Mouse (Mus musculus) forebrain, embryonic 12.5 days (tissue): ENCODE measurements around the gene 4930519P11Rik. TPM values are rescaled to one million over a fixed set of nuclear protein-coding genes. Genes with fewer than 3 reads are reported as not detected.

ENCODE experiments used
- ATAC-seq: fragments of 200-750 bp; cut with Nextera tagmentation; 2 replicates; pipeline ENCODE4 v1.8.0; 2017; ENCODE audit warnings: moderate TSS enrichment; ENCODE audit not compliant: low FRiP score
- H3K27ac ChIP-seq: fragments of 300-500 bp; sonication (generic); 2 replicates; pipeline ENCODE4 v1.5.1; 2016; ENCODE audit warnings: mild to moderate bottlenecking
- H3K27me3 ChIP-seq: fragments of 300-500 bp; sonication (generic); 2 replicates; pipeline ENCODE4 v1.6.1; 2016; ENCODE audit warnings: mild to moderate bottlenecking
- H3K36me3 ChIP-seq: fragments of 300-500 bp; sonication (generic); replicated peaks from 2 replicates; pipeline ENCODE4 v1.6.1; 2016; ENCODE audit warnings: mild to moderate bottlenecking
- H3K4me1 ChIP-seq: fragments of 300-500 bp; sonication (generic); 2 replicates; pipeline ENCODE4 v1.6.1; 2016
- H3K4me2 ChIP-seq: fragments of 300-500 bp; sonication (generic); 2 replicates; pipeline ENCODE4 v1.6.1; 2016; ENCODE audit warnings: mild to moderate bottlenecking, moderate library complexity
- H3K4me3 ChIP-seq: fragments of 300-500 bp; sonication (generic); replicated peaks from 2 replicates; pipeline ENCODE4 v1.5.1; 2016; ENCODE audit warnings: mild to moderate bottlenecking
- H3K9ac ChIP-seq: fragments of 300-500 bp; sonication (generic); 2 replicates; pipeline ENCODE4 v1.6.1; 2016; ENCODE audit warnings: mild to moderate bottlenecking
- H3K9me3 ChIP-seq: fragments of 300-500 bp; sonication (generic); 2 replicates; pipeline ENCODE4 v1.6.1; 2016
- WGBS: fragments of 180-500 bp; shearing (Covaris S2); methylation state at CpG from one replicate; pipeline ENCODE4 v1.1.7; 2016; 5-methylcytosine and 5-hydroxymethylcytosine counted together
- polyA plus RNA-seq: library from polyadenylated mRNA; unstranded; fragments of >200 nt; fragmentation: Nextera tagmentation; extraction: Ambion mirVana; gene quantifications from 2 replicates; pipeline ENCODE4 v1.2.1, GENCODE M21; 2016

4930519P11Rik gene
- polyA plus RNA-seq, 1 experiment from 2014 or later = not detected

DNA sequence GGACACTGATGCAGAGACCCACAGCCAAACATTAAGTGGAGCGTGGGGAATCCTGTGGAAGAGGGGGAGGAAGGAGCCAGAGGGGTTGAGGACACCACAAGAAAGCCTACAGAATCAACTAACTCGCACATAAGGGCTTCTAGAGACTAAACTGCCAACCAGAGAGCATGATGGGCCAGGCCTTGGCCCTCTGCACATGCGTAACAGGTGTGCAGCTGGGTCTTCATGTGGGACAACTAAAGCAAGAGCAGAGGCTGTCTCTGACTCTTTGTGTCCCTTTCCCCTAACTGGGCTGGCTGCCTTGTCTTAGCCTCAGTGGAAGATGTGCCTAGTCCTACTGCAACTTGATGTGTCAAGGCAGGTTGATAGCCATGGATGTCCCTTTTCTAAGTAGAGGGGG lies 3.8 kb upstream of the 4930519P11Rik start:
- no peak overlapping the region for H3K27ac ChIP-seq
- H3K4me1 ChIP-seq = peaks cover 21% of the 10 kb centered on the region
- WGBS = 91% methylated on average over 3 of the region's 3 CpGs
- no peaks in the 10 kb centered on the region for H3K27me3 ChIP-seq
- no peak overlapping the region for H3K9ac ChIP-seq
- ATAC-seq = no peak
- H3K4me2 ChIP-seq = no peak overlapping the region
- no peaks in the 10 kb centered on the region for H3K36me3 ChIP-seq
- H3K4me3 ChIP-seq = no peak overlapping the region
- H3K9me3 ChIP-seq = no peaks in the 10 kb centered on the region

DNA sequence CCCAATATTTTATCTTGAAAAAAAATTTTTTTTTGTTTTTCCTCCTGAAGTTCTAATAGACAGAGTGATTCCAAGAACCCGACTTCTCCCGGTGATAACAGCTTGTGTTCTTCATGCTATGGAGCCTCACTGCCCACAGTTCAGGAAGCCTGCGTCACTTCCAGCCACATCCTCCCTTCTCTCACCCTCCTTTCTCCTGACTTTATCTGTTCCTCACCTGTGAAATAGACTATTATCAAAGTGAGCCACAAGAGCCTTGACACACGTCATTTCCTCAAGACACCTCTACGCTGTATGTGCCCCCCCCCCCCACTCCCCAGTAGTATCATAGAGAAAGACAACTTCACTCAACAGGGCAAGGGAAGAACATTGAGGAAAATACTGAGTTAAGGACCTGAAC lies 2.4 kb upstream of the 4930519P11Rik start:
- H3K9ac ChIP-seq = no peak overlapping the region
- H3K36me3 ChIP-seq = no peaks in the 10 kb centered on the region
- no peak overlapping the region for H3K4me3 ChIP-seq
- ATAC-seq = no peak
- no peak overlapping the region for H3K4me2 ChIP-seq
- no peaks in the 10 kb centered on the region for H3K9me3 ChIP-seq
- no peaks in the 10 kb centered on the region for H3K27me3 ChIP-seq
- H3K4me1 ChIP-seq = peaks cover 21% of the 10 kb centered on the region
- H3K27ac ChIP-seq = no peak overlapping the region
- WGBS = 94% methylated on average over 5 of the region's 5 CpGs

DNA sequence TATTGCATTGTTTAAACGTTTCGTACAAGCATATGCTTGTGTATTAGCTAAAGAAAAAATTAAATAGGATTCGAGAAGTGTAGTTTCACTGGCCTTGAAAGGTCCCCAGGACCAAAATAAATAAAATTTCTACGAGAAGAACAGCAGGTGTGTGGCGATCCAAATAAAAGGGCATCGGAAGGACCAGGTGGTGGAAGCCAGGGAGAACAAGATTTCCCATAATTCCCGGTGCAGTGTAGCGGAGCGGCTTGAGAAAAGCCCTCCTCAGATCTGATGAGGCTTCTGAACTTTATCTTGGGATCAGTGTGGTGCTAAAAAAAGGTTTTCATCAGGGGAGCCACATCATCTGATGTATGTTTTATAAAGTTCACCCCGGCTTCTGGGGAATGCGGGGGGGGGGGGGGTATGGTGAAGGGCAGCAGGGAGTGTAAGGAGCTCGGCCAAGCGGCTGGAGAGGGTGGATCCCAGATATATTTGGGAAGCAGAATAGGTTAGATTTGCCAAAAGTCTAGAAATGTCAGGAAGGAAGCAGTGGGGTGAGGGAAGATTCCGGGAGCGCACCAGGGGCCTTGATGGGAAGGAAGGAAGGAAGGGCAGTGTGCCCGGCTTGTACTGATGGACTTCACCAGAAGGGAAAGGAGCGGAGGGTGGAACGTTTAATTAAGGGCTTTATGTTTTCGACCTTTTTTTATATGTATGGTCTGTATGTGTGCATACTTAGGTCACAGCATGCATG lies 1.8 kb upstream of the 4930519P11Rik start:
- no peak for ATAC-seq
- H3K27ac ChIP-seq = 0 out of 2 replicates have a peak overlapping the region, but pooled peaks have one; percentile 98
- H3K36me3 ChIP-seq = no peaks in the 10 kb centered on the region
- H3K4me3 ChIP-seq = no peak overlapping the region
- peaks cover 21% of the 10 kb centered on the region for H3K4me1 ChIP-seq
- H3K9me3 ChIP-seq = no peaks in the 10 kb centered on the region
- H3K9ac ChIP-seq = no peak overlapping the region
- no peaks in the 10 kb centered on the region for H3K27me3 ChIP-seq
- WGBS = 74% methylated on average over 19 of the region's 19 CpGs
- H3K4me2 ChIP-seq = peak overlapping the region; percentile 15; the same call in 1 of the 2 replicates

DNA sequence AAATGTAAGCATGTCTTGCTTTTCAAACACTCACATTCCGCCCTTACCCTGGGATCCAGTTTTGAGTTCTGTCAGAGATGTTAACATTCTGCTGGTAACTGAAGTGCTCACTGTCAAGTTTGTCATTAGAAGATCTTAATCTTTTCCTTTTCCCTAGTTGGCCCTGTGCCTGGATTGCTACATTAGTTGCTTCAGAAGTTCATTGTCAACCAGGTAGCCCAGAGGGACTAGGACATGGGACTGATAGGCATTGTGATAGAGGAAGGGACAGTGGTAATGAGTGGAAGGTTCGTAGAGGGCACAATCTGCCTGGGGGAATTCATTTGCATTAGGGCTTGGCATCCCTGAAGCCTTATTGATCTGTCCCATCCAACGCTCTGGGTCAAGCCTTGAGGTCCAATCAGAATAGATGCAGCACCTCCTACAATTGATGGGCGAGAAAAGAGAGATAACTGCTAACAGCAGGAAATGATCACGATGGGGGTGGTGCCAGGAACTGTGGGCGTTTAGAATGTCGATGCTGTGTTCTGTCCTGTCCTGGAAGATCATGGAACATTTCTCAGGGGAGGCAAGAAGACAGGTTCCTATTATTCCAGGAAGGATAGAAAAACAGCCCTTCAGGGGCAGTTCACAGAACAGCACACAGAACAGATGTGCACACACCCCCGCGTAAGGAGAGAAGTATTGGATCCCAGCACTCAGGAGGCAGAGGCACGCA lies 4.0 kb downstream of the 4930519P11Rik start:
- H3K4me1 ChIP-seq = peaks cover 14% of the 10 kb centered on the region
- ATAC-seq = no peak
- 78% methylated on average over 10 of the region's 10 CpGs for WGBS
- H3K4me3 ChIP-seq = no peak overlapping the region
- H3K9ac ChIP-seq = no peak overlapping the region
- no peaks in the 10 kb centered on the region for H3K36me3 ChIP-seq
- H3K27ac ChIP-seq = no peak overlapping the region
- H3K9me3 ChIP-seq = no peaks in the 10 kb centered on the region
- H3K4me2 ChIP-seq = no peak overlapping the region
- H3K27me3 ChIP-seq = peaks cover 24% of the 10 kb centered on the region

DNA sequence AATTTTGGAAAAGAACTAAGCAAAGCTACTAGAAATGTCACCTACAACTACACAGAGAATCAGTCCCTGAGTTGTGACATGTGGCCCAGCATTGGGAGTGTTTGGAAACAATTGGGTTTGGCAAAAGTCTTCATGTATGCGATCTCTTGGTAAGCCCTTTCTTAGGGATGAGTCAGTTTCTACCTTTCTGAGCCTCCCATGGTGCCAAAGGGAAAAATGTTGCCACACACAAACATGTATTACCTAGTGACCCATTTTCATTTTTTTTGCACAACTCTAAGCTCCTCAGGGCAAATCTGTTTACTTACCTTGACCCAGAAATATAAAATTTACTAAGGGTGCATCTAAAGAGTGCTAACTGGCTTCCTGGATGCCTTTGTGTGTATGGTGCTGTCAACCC lies 6.3 kb downstream of the 4930519P11Rik start:
- Histone ChIP-seq H3K9me3 (no peaks in the 10 kb centered on the region), H3K27ac (no peak overlapping the region), H3K9ac (no peak overlapping the region), H3K27me3 (peaks cover 24% of the 10 kb centered on the region), H3K4me1 (peaks cover 13% of the 10 kb centered on the region), H3K36me3 (no peaks in the 10 kb centered on the region), H3K4me2 (no peak overlapping the region), H3K4me3 (no peak overlapping the region)
- WGBS = 88% methylated on average over 1 of the region's 1 CpGs
- no peak for ATAC-seq

DNA sequence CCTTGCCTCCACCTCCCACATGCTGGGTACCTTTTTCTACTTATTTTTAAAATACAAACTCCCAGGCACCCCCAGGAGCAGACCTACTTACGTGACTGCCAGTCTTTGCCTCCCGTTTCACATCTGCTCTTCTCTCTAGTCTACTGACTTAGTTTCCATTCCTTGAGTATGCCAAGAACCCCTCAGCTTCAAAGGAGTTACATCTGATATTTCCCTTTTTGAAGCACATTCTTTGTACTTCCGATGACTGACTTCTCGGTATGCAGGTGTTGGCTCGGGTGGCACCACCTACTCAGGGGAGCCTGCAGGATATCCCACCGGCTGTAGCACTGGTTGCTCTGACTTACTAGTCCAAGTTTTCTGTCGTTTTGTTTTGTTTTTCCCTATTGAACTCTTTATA lies 9.1 kb downstream of the 4930519P11Rik start:
- Histone ChIP-seq H3K36me3 (no peaks in the 10 kb centered on the region), H3K4me1 (peaks cover 13% of the 10 kb centered on the region), H3K27ac (no peak overlapping the region), H3K9ac (no peak overlapping the region), H3K27me3 (peaks cover 21% of the 10 kb centered on the region), H3K9me3 (no peaks in the 10 kb centered on the region), H3K4me3 (peak overlapping the region; percentile 56), H3K4me2 (peak overlapping the region; percentile 68)
- no peak for ATAC-seq
- WGBS = 44% methylated on average over 7 of the region's 7 CpGs

DNA sequence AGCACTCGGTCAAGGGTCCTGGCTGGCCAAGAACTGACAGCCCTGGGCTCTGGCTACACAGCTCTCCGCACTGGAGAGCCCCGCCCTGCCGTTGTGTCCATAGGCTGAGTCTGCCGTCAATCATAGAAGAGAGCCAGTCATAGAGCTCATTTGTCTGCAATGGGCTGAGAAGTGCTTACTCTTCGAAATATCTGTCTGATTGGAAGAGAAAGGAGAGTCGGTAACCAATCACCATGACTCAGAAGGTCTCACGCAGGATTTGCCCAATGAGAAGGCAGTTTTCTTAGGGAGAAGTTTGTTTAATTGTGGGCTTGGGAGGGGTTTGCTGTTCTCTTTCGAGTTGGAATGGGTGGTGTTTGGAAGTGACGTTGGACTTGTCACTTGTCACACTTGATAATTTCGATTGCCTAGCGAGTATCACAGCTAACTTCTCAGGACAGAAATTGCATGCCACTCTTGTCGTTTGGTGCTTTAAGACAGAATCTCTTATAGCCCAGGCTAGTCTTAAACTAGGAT lies 9.5 kb downstream of the 4930519P11Rik start, which contains the start of gene Pxmp4:
TSS of gene Pxmp4 (minus strand) at position 71 of the 516 bp plus-strand sequence.
- peak within 1 kb of the TSS; percentile 68 for H3K4me2 ChIP-seq
- H3K9ac ChIP-seq = peak within 1 kb of the TSS; percentile 63
- WGBS = under 1% methylated on average over 13 of the region's 13 CpGs
- 0 out of 2 replicates have a peak within 1 kb of the TSS, but pooled peaks have one; percentile 11 for H3K27ac ChIP-seq
- H3K4me1 ChIP-seq = peaks cover 13% of the 10 kb centered on the region
- H3K9me3 ChIP-seq = no peaks in the 10 kb centered on the region
- peak within 1 kb of the TSS; percentile 56 for H3K4me3 ChIP-seq
- H3K36me3 ChIP-seq = no peaks in the 10 kb centered on the region
- ATAC-seq = peak; percentile 100
- H3K27me3 ChIP-seq = peaks cover 18% of the 10 kb centered on the region

DNA sequence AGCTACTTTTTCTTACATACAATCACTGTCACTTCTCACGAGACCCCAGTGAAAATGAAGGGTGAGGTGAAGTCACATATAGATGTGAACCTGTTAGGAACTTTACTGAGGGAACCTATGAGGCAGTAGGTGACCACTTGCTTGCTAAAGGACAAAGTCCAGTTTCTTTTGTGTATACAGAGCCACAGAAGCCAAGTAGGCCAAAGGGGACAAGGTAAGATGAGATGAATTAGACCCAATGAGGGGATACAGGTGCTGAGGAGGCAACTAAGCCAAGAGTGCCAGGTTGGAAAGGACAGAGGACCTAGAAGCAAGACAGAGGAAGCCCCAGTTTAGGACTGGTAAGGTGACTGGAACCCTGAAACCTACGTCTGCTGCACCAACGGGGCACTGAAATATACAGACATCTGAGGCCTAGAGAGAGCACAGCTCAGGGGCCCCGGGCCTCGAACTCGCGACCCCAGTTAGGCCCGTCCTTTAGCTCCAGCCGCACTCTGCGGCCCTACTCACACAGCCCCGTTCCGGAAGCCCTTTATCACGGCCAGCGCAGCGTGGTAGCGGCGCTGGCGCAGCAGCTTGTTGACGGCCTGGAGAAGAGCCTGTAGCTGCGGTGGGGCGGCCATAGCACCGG lies 10.1 kb downstream of the 4930519P11Rik start:
- H3K27ac ChIP-seq = 0 out of 2 replicates have a peak overlapping the region, but pooled peaks have one; percentile 11

DNA sequence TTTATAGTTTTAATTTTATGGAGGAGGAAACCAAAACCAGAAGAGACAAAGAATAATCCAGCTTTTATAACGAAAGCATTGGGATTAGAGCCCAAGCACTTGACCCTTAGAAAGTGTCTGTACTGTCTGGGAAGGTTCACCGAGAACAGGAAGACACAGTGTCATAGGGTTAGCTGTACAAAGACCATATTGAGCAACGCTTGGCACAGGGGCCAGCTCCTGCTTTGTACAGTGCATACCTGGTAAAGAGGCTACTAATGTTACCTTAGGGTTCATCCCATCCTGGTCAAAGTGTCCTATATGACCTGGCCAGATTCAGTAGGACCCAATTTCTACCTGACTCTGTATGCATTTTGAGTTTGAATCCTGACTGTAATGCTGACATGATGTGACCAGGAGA lies 11.9 kb downstream of the 4930519P11Rik start:
- H3K4me2 ChIP-seq = no peak overlapping the region
- H3K9ac ChIP-seq = no peak overlapping the region
- no peak for ATAC-seq
- no peaks in the 10 kb centered on the region for H3K9me3 ChIP-seq
- H3K27ac ChIP-seq = no peak overlapping the region
- no peaks in the 10 kb centered on the region for H3K36me3 ChIP-seq
- H3K4me1 ChIP-seq = peaks cover 13% of the 10 kb centered on the region
- 77% methylated on average over 3 of the region's 3 CpGs for WGBS
- H3K27me3 ChIP-seq = peaks cover 10% of the 10 kb centered on the region
- H3K4me3 ChIP-seq = no peak overlapping the region

More for the DNA sequence above, 10.1 kb downstream of the 4930519P11Rik start:
- H3K9ac ChIP-seq = peak overlapping the region; percentile 63
- H3K4me2 ChIP-seq = peak overlapping the region; percentile 68
- peaks cover 13% of the 10 kb centered on the region for H3K4me1 ChIP-seq
- no peak; the same call in 1 of the 2 replicates for ATAC-seq
- H3K4me3 ChIP-seq = peak overlapping the region; percentile 56
- H3K27me3 ChIP-seq = peaks cover 12% of the 10 kb centered on the region
- 18% methylated on average over 22 of the region's 22 CpGs for WGBS
- no peaks in the 10 kb centered on the region for H3K36me3 ChIP-seq
- no peaks in the 10 kb centered on the region for H3K9me3 ChIP-seq

DNA sequence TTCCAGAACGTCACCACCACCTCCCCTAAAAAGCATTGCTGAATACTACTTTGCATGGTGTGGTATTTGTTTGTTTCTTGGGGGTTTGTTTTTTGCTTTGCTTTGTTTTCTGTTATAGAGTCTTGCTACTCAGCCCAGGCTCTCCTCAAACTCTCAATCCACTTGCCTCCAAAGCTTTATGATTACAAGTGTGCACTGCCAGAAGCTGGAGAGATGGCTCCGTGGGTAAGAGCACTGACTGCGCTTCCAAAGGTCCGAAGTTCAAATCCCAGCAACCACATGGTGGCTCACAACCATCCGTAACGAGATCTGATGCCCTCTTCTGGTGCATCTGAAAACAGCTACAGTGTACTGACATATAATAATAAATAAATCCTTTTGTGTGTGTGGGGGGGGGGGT lies 12.7 kb downstream of the 4930519P11Rik start:
- peaks cover 13% of the 10 kb centered on the region for H3K4me1 ChIP-seq
- H3K4me3 ChIP-seq = no peak overlapping the region
- H3K27me3 ChIP-seq = peaks cover 6% of the 10 kb centered on the region; the same call in 1 of the 2 replicates
- H3K9me3 ChIP-seq = no peaks in the 10 kb centered on the region
- H3K27ac ChIP-seq = no peak overlapping the region
- no peaks in the 10 kb centered on the region for H3K36me3 ChIP-seq
- ATAC-seq = no peak
- H3K4me2 ChIP-seq = no peak overlapping the region
- 73% methylated on average over 6 of the region's 6 CpGs for WGBS
- H3K9ac ChIP-seq = no peak overlapping the region

DNA sequence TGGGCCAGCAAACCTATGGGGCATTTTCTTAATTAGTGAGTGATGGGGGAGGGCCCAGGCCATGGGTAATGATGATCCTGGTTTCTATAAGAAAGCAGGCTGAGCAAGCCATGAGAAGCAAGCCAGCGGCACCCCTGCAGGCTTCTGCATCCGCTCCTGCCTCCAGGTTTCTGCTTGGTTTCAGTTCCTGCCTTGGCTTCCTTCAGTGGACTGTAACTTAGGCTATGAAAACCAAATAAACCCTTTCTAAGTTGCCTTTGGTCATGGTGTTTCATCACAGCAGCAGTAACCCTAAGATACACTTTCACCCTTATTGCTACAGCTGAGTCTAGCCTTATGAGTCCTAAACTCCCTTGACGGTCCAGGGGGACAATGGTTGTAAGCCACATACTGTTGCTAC lies 15.8 kb downstream of the 4930519P11Rik start:
- ATAC-seq = no peak
- H3K27me3 ChIP-seq = no peaks in the 10 kb centered on the region
- H3K4me1 ChIP-seq = no peaks in the 10 kb centered on the region
- no peak overlapping the region for H3K9ac ChIP-seq
- H3K36me3 ChIP-seq = no peaks in the 10 kb centered on the region
- no peak overlapping the region for H3K4me3 ChIP-seq
- 0 out of 2 replicates have a peak, but pooled peaks cover 4% of the 10 kb centered on the region for H3K9me3 ChIP-seq
- no peak overlapping the region for H3K4me2 ChIP-seq
- H3K27ac ChIP-seq = no peak overlapping the region
- 85% methylated on average over 3 of the region's 3 CpGs for WGBS

DNA sequence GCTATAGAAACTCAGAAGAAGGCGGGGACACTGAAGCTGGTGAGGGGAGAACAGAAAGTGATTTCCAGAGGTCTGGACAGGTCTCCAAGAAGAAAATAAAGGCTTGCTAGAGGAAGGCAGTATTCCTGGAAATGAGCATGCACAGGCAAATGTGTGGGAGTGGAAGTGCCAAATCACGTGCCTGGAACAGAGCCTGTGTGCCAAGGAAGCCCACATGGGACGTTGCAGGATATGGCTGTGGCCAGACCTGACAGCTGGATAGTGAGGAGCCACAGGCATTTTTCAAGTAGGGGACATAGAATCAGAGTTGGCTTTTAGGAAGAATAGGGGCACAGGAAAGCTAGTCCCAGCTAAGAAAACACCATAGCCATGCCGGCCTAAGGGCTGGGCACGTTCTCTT lies 17.5 kb downstream of the 4930519P11Rik start:
- Histone ChIP-seq H3K4me3 (no peak overlapping the region), H3K36me3 (no peaks in the 10 kb centered on the region), H3K27me3 (no peaks in the 10 kb centered on the region), H3K9me3 (0 out of 2 replicates have a peak, but pooled peaks cover 4% of the 10 kb centered on the region), H3K4me2 (no peak overlapping the region), H3K27ac (no peak overlapping the region), H3K9ac (no peak overlapping the region), H3K4me1 (no peaks in the 10 kb centered on the region)
- no peak for ATAC-seq
- WGBS = 78% methylated on average over 5 of the region's 5 CpGs
